Mouse (Mus musculus): ENCODE measurements around the gene Aldoc.

Gene Aldoc

DNA sequence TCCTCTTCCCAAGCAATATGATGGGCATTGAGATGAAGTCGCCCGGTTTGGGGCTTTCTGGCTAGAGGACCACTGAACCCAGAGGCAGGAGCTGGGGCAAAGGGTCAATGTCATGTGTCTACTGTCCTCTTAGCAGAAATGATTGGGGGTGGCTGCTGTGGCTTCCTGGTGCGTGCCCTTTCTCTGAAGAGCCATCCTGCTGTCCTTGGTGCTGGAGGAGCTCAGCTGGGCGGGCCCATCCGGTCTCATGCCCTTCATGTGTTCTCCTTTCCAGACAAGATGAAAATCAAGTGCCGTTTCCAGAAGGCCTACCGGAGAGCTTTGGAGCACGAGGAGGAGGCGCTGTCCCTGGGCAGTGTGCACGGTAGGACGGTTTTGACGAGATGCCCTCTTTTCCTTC is 9.9 kb downstream of the Aldoc start:
- no peak for DNase-seq (ENCODE audit: low read depth, low spot score)

GRCm38 (mm10) chr11:78333992-78334391 is 11.2 kb downstream of the Aldoc start:
- no peak for DNase-seq (ENCODE audit: low read depth, low spot score)

- DNase-seq (ENCODE audit: low read depth, low spot score): no peak
Observed at GRCm38 (mm10) chr11:78337040-78337439, 14.3 kb downstream of the Aldoc start.

GRCm38 (mm10) chr11:78341702-78342101 is 18.9 kb downstream of the Aldoc start:
- no peak for DNase-seq (ENCODE audit: low read depth, low spot score)

GRCm38 (mm10) chr11:78343381-78344327 is 20.9 kb downstream of the Aldoc start, which contains the start of gene Unc119:
Gene Unc119 (plus strand): TSS chr11:78343482.
- peak; percentile 84 for DNase-seq (ENCODE audit: low read depth, low spot score)

DNA sequence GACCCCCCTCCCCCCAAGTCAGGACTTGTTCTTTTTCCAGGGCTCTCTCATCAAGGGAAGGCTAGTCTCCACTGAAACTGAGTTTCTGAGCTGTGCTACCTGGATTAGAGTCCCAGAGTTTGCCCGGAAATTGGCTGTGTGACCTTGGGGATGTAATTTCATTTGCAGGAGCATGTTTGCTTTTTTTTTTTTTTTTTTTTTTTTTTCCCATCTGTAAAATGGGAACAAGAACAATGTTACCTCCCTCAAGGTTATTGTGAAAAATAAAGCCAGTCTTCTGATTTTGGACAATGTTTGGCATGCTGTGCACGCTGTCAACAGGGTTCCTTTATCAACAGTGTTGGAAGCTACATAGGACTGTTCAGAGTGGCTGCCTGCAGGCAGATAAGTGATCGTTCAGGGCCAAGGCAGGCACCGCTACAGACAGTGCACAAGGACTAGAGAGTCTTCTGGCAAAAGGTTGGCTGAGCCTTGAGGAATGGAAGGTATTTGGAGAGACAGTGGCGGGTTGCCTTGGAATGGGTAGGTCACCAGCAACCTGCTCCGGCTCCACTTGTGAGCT is 21.6 kb downstream of the Aldoc start:
- DNase-seq (ENCODE audit: low read depth, low spot score): no peak

DNA sequence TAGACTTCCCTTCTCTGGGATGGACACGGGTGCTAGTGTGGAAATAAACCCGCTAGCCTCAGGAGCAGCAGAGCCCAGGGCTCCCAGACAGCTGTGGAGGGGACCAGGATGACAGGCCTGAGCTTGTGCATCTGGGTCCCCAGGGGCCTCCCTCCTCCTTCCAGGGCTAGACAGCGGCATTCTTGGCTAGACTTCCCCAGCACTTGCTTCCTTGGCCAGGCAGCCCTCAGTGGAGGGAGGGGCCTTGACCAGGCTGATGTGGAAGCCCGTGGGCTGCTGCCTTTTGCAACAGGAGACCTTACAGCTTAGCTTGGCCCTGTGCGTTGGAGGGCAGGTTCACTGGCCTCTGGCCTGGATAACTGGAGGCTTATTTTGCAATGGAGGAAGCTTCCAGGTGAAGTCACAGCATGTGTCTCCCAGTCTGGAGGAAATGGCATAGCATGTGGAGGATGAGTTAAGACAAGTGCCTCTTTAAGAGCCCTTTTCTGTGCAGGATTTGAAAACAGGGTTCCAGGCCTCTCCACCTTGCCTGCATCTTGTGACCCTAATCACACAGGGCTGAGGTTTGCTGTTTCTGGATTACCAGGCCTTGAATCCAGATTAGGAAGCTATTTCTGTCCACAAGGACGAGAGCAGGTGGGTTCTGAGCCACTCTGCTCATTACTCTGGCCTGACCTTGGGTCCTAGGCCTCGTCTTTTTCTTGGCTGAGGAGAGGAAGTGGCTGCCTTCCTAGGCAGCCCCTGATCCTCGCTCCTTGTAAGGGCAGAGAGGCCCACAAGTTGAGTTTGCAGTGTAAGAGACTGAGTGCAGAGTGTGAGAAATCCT is 22.3 kb downstream of the Aldoc start:
- no peak for DNase-seq (ENCODE audit: low read depth, low spot score)

DNA sequence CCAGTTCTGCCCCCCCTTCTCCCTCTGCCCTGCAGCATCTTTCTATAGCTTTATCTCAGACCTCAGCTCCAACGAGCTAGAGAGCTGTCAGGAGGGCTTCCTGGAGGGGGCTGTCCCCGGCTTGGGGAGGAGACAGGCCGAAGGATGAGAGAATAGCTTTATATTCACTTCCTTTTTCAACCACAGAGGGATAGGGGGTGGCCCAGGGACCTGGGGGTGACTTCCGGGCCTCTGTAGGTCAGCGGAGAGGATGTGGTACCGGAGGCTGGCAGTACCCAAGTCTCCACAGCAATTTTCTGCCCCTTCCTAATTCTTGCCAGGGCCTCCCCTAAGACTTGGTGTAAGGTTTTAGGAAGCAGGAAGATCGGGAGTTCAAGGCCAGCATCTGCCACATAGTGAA is 23.0 kb downstream of the Aldoc start:
- DNase-seq (ENCODE audit: low read depth, low spot score): peak; percentile 66

GRCm38 (mm10) chr11:78346326-78347069 is 23.7 kb downstream of the Aldoc start:
- DNase-seq (ENCODE audit: low read depth, low spot score): no peak

GRCm38 (mm10) chr11:78347070-78347754 is 24.4 kb downstream of the Aldoc start:
- peak; percentile 85 for DNase-seq (ENCODE audit: low read depth, low spot score)

DNA sequence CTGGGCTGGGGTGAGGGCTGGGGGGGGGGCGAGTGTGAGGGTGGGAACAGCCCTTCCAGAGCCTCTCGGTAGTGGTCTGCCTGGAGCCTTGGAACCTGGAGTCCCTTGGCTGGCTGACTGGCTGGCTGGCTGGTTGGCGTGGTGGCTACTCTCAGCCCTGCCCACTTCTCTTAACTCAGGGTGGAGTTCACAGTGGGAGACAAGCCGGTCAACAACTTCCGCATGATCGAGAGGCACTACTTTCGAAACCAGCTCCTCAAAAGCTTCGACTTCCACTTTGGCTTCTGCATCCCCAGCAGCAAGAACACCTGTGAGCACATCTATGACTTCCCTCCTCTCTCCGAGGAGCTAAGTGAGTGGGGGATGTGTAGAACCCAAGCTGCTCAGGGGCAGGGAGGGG is 25.1 kb downstream of the Aldoc start:
- no peak for DNase-seq (ENCODE audit: low read depth, low spot score)

DNA sequence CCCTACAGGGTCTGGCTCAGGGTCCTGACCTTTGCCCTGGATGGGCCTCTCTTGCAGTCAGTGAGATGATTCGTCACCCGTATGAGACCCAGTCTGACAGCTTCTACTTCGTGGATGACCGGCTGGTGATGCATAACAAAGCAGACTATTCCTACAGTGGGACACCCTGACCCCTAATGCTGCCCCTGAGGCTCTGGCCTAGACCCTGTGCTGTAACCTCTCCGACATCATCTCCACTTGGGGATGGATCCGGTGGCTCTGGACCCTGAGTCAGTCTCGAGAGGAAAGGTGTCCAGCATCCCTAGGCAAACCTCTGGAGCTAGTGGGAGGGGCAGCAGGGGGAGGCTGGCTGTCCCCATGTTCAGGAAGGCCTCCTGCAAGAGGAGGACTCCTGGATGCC is 25.7 kb downstream of the Aldoc start:
- no peak for DNase-seq (ENCODE audit: low read depth, low spot score)

GRCm38 (mm10) chr11:78349441-78350358 is 26.9 kb downstream of the Aldoc start:
- DNase-seq (ENCODE audit: low read depth, low spot score): no peak

GRCm38 (mm10) chr11:78353081-78353480 is 30.3 kb downstream of the Aldoc start:
- DNase-seq (ENCODE audit: low read depth, low spot score): peak; percentile 22

- DNase-seq (ENCODE audit: low read depth, low spot score): no peak
Observed at GRCm38 (mm10) chr11:78354905-78355304, 32.1 kb downstream of the Aldoc start.

GRCm38 (mm10) chr11:78355471-78356238 is 32.9 kb downstream of the Aldoc start:
- peak; percentile 83 for DNase-seq (ENCODE audit: low read depth, low spot score)

DNA sequence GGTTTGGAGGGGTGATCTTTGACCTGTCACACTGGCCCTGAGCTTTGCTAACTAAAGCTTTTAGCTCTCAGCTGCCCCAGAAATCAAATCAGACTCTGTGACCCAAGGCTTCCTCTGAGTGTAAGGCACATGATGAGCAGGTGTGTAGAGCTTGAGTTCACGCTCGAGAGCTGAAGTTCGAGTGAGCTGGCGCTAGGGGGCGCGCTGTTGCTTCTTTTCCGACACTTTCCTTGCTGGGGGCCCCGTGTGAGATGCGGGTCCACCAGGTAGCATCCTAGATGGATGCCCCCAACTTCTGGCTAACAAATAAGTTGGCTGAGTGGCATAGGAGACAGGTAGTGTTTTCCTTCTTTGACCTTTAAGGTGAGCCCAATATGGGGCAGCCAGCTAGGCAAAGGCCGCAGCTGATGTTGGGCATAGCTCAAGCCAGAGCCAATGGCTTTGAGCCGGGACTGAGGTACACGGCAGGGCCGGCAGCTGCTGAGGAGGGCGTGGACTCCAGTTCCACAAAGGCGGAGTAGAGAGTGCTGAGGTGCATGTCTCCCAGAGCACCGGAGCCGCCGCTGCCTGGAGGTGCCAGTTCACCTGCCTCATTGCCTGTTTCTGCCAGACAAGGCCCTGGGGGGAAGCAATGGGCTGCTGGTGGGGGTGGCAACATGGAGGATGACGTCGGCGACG is 35.7 kb downstream of the Aldoc start:
- peak; percentile 68 for DNase-seq (ENCODE audit: low read depth, low spot score)

DNA sequence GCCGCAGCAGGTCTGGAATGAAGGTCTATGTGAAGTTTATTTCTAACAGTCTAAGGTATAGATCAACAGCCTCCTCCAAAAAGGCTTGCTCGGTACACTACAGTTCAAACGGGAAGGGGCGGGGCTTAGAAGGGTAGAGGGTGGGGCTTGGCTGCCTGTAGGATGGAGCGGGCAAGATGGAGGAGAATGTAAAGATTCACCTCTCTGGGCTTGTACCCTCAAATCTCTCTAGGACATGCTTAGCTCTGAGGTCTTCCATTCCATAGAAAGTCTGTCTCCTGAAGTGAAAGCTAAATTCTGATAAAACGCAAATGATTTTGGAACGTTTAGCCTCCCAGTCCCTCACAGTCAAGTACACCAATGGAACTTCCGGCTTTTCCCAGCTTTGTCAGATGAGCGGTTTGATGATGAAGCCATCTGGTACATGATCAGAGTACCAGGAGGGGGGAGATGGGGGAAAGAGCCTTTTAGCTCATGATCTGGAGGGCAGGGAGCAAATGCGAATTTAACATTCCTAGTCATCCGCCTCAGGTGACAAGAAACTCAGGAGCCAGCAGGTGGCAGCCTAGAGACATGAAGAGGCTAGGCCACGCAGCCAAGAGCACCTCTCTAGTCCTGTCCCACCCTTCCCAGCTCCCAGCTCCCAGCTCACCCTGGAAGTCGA is 37.5 kb downstream of the Aldoc start:
- DNase-seq (ENCODE audit: low read depth, low spot score): peak; percentile 91

Data from CD4-positive, CD25-positive, alpha-beta regulatory T cell, adult 2 months (primary cell).